ENCODE assay signal across 8 mouse cellular contexts in the genomic region with DNA sequence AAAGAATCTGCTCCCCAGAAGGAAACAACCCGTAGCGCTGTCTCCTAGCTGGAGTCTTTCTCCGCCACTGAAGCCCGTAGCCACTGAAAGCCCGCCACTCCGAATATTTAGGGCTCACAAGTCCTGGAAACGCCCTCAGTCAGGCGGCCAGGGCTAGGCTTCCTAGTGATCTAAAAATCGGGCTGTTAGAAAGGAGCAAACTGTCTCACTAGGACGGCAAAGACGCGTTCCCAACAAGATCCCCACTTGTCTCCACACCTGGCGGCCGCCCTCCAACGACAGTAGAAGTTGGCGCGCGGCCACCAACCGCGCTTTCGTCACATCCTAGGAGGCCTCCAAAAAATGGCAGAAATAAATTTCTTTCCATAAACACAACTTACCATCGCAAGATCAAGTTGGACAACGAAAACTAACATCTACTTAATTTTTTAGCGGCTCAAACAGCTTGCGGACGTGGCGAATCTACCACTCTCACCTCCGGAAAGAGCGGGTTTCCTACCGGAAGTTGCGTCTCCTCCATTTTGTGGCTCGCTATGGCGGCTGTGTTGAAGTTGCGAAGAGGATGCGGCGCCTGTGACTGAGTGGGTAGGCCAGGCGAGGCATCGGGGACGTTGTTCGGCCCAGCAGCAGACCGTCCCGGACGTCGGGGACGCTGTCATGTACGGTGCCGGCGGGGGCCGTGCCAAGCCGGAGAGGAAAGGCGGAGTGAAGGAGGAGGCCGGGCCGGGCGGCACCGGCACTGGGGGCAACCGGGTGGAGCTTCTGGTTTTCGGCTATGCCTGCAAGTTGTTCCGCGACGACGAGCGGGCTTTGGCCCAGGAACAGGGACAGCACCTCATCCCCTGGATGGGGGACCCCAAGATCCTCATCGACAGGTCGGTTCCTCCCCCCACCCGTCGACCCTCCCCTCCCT. TPM values are rescaled to one million over a fixed set of nuclear protein-coding genes. Genes with fewer than 3 reads are reported as not detected.
DNase-seq lines count a peak whose midpoint lies in the region; ATAC-seq lines count a peak whose summit lies in the region.

Gene Sfswap (plus strand): TSS at position 500 of the 913 bp plus-strand sequence.

- peak within 1 kb of the TSS; percentile 90 for H3K9ac ChIP-seq in hindbrain, embryonic 14.5 days

- peaks cover 14% of the 10 kb centered on the region for H3K4me1 ChIP-seq in hindbrain, embryonic 14.5 days (replicated peaks; ENCODE audit: control insufficient read depth, insufficient read depth, low read length)

- H3K27ac ChIP-seq in hindbrain, embryonic 14.5 days, result peak within 1 kb of the TSS; percentile 82

- no peaks in the 10 kb centered on the region; the same call in 1 of the 2 replicates for H3K27me3 ChIP-seq in hindbrain, embryonic 14.5 days (ENCODE audit: control insufficient read depth, insufficient read depth, low read length)

- no peaks in the 10 kb centered on the region for H3K9me3 ChIP-seq in hindbrain, embryonic 14.5 days (ENCODE audit: control insufficient read depth, low read length)

- peak; percentile 72; the same call in 1 of the 2 replicates for ATAC-seq in hindbrain, embryonic 14.5 days (ENCODE audit: low FRiP score)

- peak within 1 kb of the TSS; percentile 87 for H3K4me2 ChIP-seq in hindbrain, embryonic 14.5 days (replicated peaks)

- peaks cover 26% of the 10 kb centered on the region for H3K36me3 ChIP-seq in hindbrain, embryonic 14.5 days (replicated peaks; ENCODE audit: control insufficient read depth, insufficient read depth)

- peak; percentile 85 for DNase-seq in NIH3T3 (ENCODE audit: low read depth)
- DNase-seq in cerebellum, postnatal 10 days, result peak; percentile 85 to 88
- peak; percentile 79 to 86 for DNase-seq in frontal cortex, postnatal 25 days (ENCODE audit: low spot score in 2 of 2)
- DNase-seq in hindbrain, embryonic 14.5 days (ENCODE audit: low spot score), result peak; percentile 88
- DNase-seq in layer of hippocampus, postnatal 36 days, result peak; percentile 82 to 86
- peak; percentile 82 for DNase-seq in lung, postnatal 36 days
- DNase-seq in retina, postnatal 1 day, result peak; percentile 94
- peak; percentile 67 to 82 for DNase-seq in urinary bladder, adult 18-20 months (ENCODE audit: low spot score in 2 of 2)

- H3K4me3 ChIP-seq in hindbrain, embryonic 14.5 days (replicated peaks; ENCODE audit: low read length), result peak within 1 kb of the TSS; percentile 99

- under 1% methylated on average over 64 of the region's 66 CpGs for WGBS in hindbrain, embryonic 14.5 days

RNA-seq across cellular contexts. Expression of gene Sfswap, which starts in this region (rescaled TPM):
- 52.4 and 58.3 TPM in 2 replicates for polyA plus RNA-seq in hindbrain, embryonic 14.5 days (2014; fragmentation: Nextera tagmentation; extraction: Ambion mirVana)
- 100 to 1,000 TPM; 121 to 142 TPM for total RNA-seq in layer of hippocampus, postnatal 36 days (2021)

Comparison
In these comparisons a context has a peak if more than half of its experiments do, and no peak if none do; other contexts are left out.
1. Peak in every context shown above with its lines: DNase-seq, ATAC-seq, H3K4me3 ChIP-seq and H3K27ac ChIP-seq.